Mouse (Mus musculus): ENCODE data around the gene Rhbdf1.

DNA sequence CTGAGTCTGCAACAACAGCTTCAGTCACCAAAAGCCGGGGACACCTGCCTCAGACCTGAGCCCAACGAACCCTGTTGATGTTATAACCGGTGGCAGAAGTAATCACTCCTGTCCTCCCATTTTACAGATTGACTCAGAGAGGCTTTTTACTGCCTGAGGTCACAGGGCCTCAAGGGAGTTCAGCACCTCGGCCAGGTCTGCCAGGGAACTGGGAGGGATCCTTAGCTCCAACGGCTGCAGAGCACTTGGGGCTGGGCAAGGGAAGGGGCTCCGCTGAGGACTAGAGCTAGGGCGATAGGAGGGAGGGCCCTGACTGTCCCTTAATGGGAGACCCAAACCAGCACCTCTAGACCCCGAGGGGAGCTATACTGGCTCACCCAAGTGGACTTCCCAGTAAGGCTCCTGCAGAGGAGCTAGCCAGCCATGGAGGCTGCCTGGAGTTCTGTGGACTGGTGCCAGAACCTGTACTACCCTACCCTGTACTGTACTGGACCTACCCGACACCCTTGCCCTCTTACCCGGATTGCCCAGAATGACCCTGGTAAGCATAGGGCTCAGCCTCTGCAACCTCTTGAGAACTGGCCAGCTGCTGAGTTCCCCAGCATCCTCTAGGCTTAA, 1.4 kb downstream of the Rhbdf1 start:
- TF ChIP-seq GATA1 (IDR thresholded peaks at IDR 0.05; ENCODE audit: borderline replicate concordance, low read length) (no peak), CTCF (IDR thresholded peaks at IDR 0.05; ENCODE audit: low read depth, low read length) (no peak), TAL1 (conservative IDR thresholded peaks at IDR 0.05; ENCODE audit: low read depth, low read length) (no peak), GATA2 (IDR thresholded peaks at IDR 0.05; ENCODE audit: borderline replicate concordance, low read depth, low read length) (no peak), POLR2AphosphoS5 (IDR thresholded peaks at IDR 0.05; ENCODE audit: insufficient replicate concordance, low read depth, low read length) (no peak)

All from G1E (cell line).